In the genomic region with DNA sequence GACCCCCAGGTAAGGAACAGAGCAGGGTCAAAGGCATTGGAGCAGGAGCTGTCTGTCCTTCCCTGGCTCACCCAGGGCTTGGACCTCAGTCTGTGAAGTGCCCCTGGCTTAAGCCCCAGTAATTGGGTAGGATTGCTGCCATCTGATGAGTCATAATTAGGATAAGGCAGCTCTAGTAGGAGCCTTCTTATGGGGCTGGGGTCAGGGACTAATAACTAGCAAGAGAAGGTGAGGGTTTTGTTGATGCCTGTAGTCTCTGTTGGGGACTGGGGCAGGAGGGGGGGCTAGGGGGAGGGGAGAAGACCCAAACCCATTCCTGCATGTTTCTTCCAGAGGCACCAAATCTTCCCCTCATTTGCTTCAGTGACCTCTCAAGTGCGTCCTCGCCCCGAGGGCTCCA, we compare ENCODE assay signal across 9 mouse cellular contexts.
DNase-seq lines count a peak whose midpoint lies in the region; ATAC-seq lines count a peak whose summit lies in the region.
"Had no signal": no experiment of that assay in that cellular context is flagged by ENCODE, and none has a peak within 500 bp of the region (broad histone marks: within the 10 kb centered on the region; RNA-seq: fewer than 3 reads in every experiment).

No protein-coding gene starts in this region.

- no peak for DNase-seq in heart, embryonic 10.5 days (ENCODE audit: low spot score)
- no peak for DNase-seq in heart, postnatal 36 days
- DNase-seq in neural tube, embryonic 11.5 days (ENCODE audit: low spot score) = no peak
- DNase-seq in neural tube, embryonic 10.5 days (ENCODE audit: extremely low spot score, low spot score) = no peak
- no peak for DNase-seq in limb, embryonic 10.5 days (ENCODE audit: low spot score)
- DNase-seq in urinary bladder, adult 2 months (ENCODE audit: low spot score) = no peak
- DNase-seq in thymus, postnatal 10 days (ENCODE audit: low spot score in 2 of 2) = no peak
- DNase-seq: cerebellum, adult 18-20 months had no signal

- no peak; the same call in 1 of the 2 replicates for ATAC-seq in neural tube, embryonic 11.5 days (ENCODE audit: insufficient read depth, low FRiP score, low TSS enrichment)
- ATAC-seq in neural tube, embryonic 15.5 days (ENCODE audit: low FRiP score) = no peak

- peak overlapping the region; percentile 38 for H3K4me3 ChIP-seq in heart, embryonic 10.5 days
- no peak overlapping the region for H3K4me3 ChIP-seq in neural tube, embryonic 11.5 days (ENCODE audit: low read depth, low read length)
- peak overlapping the region; percentile 27 for H3K4me3 ChIP-seq in limb, embryonic 10.5 days
- H3K4me3 ChIP-seq in neural tube, embryonic 15.5 days (replicated peaks) = no peak overlapping the region

- no peaks in the 10 kb centered on the region for H3K36me3 ChIP-seq in heart, embryonic 10.5 days
- no peaks in the 10 kb centered on the region for H3K36me3 ChIP-seq in neural tube, embryonic 11.5 days (ENCODE audit: control insufficient read depth, insufficient read depth, low read length)
- H3K36me3 ChIP-seq in limb, embryonic 10.5 days = no peaks in the 10 kb centered on the region
- no peaks in the 10 kb centered on the region for H3K36me3 ChIP-seq in neural tube, embryonic 15.5 days

- H3K27ac ChIP-seq in heart, embryonic 10.5 days = peak overlapping the region; percentile 65
- no peak overlapping the region for H3K27ac ChIP-seq in neural tube, embryonic 11.5 days (ENCODE audit: low read depth, low read length)
- peak overlapping the region; percentile 76 for H3K27ac ChIP-seq in limb, embryonic 10.5 days
- no peak overlapping the region for H3K27ac ChIP-seq in neural tube, embryonic 15.5 days (replicated peaks)

- H3K9ac ChIP-seq in neural tube, embryonic 11.5 days (ENCODE audit: low read length) = peak overlapping the region; percentile 23; the same call in 1 of the 2 replicates
- no peak overlapping the region; the same call in 1 of the 2 replicates for H3K9ac ChIP-seq in neural tube, embryonic 15.5 days (replicated peaks)

- 0 out of 2 replicates have a peak, but pooled peaks cover 14% of the 10 kb centered on the region for H3K27me3 ChIP-seq in heart, embryonic 10.5 days (ENCODE audit: insufficient read depth, poor library complexity, severe bottlenecking)
- no peaks in the 10 kb centered on the region for H3K27me3 ChIP-seq in neural tube, embryonic 11.5 days (ENCODE audit: control insufficient read depth, insufficient read depth, low read length)
- H3K27me3 ChIP-seq in limb, embryonic 10.5 days (ENCODE audit: low read depth, poor library complexity, severe bottlenecking) = 0 out of 2 replicates have a peak, but pooled peaks cover 4% of the 10 kb centered on the region
- H3K27me3 ChIP-seq in neural tube, embryonic 15.5 days (replicated peaks) = 0 out of 2 replicates have a peak, but pooled peaks cover 2% of the 10 kb centered on the region

- no peaks in the 10 kb centered on the region for H3K9me3 ChIP-seq in heart, embryonic 10.5 days
- no peaks in the 10 kb centered on the region for H3K9me3 ChIP-seq in neural tube, embryonic 11.5 days (ENCODE audit: control insufficient read depth, low read length)
- no peaks in the 10 kb centered on the region for H3K9me3 ChIP-seq in limb, embryonic 10.5 days (replicated peaks)
- H3K9me3 ChIP-seq in neural tube, embryonic 15.5 days (replicated peaks) = no peaks in the 10 kb centered on the region

- no peak overlapping the region; the same call in 1 of the 2 replicates for H3K4me2 ChIP-seq in neural tube, embryonic 11.5 days (ENCODE audit: low read depth)
- peak overlapping the region; percentile 26 for H3K4me2 ChIP-seq in neural tube, embryonic 15.5 days

- 26% methylated on average over 3 of the region's 3 CpGs for WGBS in heart, embryonic 10.5 days
- WGBS in neural tube, embryonic 11.5 days = 11% methylated on average over 3 of the region's 3 CpGs
- 17% methylated on average over 3 of the region's 3 CpGs for WGBS in limb, embryonic 10.5 days
- WGBS in neural tube, embryonic 15.5 days = 14% methylated on average over 3 of the region's 3 CpGs

- intact Hi-C loops in heart, postnatal 36 days (cut with DNase I) = no loop called here

- peaks cover 17% of the 10 kb centered on the region for H3K4me1 ChIP-seq in heart, embryonic 10.5 days
- H3K4me1 ChIP-seq in neural tube, embryonic 11.5 days (ENCODE audit: control insufficient read depth, insufficient read depth, low read length) = peaks cover 11% of the 10 kb centered on the region
- H3K4me1 ChIP-seq in limb, embryonic 10.5 days = peaks cover 47% of the 10 kb centered on the region
- H3K4me1 ChIP-seq in neural tube, embryonic 15.5 days = peaks cover 10% of the 10 kb centered on the region

Comparison
In these comparisons a context has a peak if more than half of its experiments do, and no peak if none do; other contexts are left out.
1. H3K27ac ChIP-seq: peak in heart, embryonic 10.5 days (single experiment) and limb, embryonic 10.5 days (single experiment); none in neural tube, embryonic 11.5 days (single experiment) and neural tube, embryonic 15.5 days (single experiment).
2. H3K4me3 ChIP-seq: peak in heart, embryonic 10.5 days (single experiment) and limb, embryonic 10.5 days (single experiment); none in neural tube, embryonic 11.5 days (single experiment) and neural tube, embryonic 15.5 days (single experiment).